Mouse (Mus musculus): ENCODE measurements at regions not wholly inside any gene's neighbourhood (a gene's known extent, or its start where the extent isn't known, plus 50 kb on each side); places are given as distances from the start of the nearest gene placed in this dataset.

GRCm38 (mm10) chr3:119498711-119499110, 285.6 kb downstream of the Ptbp2 start:
- Histone ChIP-seq H3K9me3 (no peaks in the 10 kb centered on the region), H3K27ac (no peak overlapping the region; the same call in 1 of the 2 replicates), H3K27me3 (ENCODE audit: insufficient read depth, poor library complexity, severe bottlenecking) (no peaks in the 10 kb centered on the region), H3K4me3 (0 out of 2 replicates have a peak overlapping the region, but pooled peaks have one; percentile 19), H3K36me3 (no peaks in the 10 kb centered on the region), H3K4me1 (no peaks in the 10 kb centered on the region; the same call in 1 of the 2 replicates)
- 45% methylated on average over 20 of the region's 20 CpGs for WGBS
- no peak for DNase-seq (ENCODE audit: low spot score)

GRCm38 (mm10) chr3:119497880-119498279, 286.4 kb downstream of the Ptbp2 start:
- Histone ChIP-seq H3K27me3 (ENCODE audit: insufficient read depth, poor library complexity, severe bottlenecking) (no peaks in the 10 kb centered on the region), H3K36me3 (no peaks in the 10 kb centered on the region), H3K9me3 (no peaks in the 10 kb centered on the region), H3K4me1 (no peaks in the 10 kb centered on the region; the same call in 1 of the 2 replicates), H3K4me3 (no peak overlapping the region), H3K27ac (no peak overlapping the region)
- 77% methylated on average over 7 of the region's 7 CpGs for WGBS
- no peak for DNase-seq (ENCODE audit: low spot score)

- Histone ChIP-seq H3K4me1 (no peaks in the 10 kb centered on the region; the same call in 1 of the 2 replicates), H3K4me3 (no peak overlapping the region), H3K36me3 (no peaks in the 10 kb centered on the region), H3K27me3 (ENCODE audit: insufficient read depth, poor library complexity, severe bottlenecking) (no peaks in the 10 kb centered on the region), H3K9me3 (no peaks in the 10 kb centered on the region), H3K27ac (no peak overlapping the region)
- no peak for DNase-seq (ENCODE audit: low spot score)
- 96% methylated on average over 5 of the region's 5 CpGs for WGBS
Observed at GRCm38 (mm10) chr3:119494580-119494979, 289.7 kb downstream of the Ptbp2 start.

GRCm38 (mm10) chr3:119492627-119493026, 291.6 kb downstream of the Ptbp2 start:
- 67% methylated on average over 1 of the region's 1 CpGs for WGBS
- H3K36me3 ChIP-seq, result no peaks in the 10 kb centered on the region
- no peak overlapping the region for H3K27ac ChIP-seq
- no peak overlapping the region for H3K4me3 ChIP-seq
- H3K4me1 ChIP-seq, result no peaks in the 10 kb centered on the region
- DNase-seq (ENCODE audit: low spot score), result no peak
- H3K27me3 ChIP-seq (ENCODE audit: insufficient read depth, poor library complexity, severe bottlenecking), result no peaks in the 10 kb centered on the region
- no peaks in the 10 kb centered on the region for H3K9me3 ChIP-seq

GRCm38 (mm10) chr3:119489336-119489735, 294.9 kb downstream of the Ptbp2 start:
- H3K4me3 ChIP-seq, result no peak overlapping the region
- no peaks in the 10 kb centered on the region for H3K27me3 ChIP-seq (ENCODE audit: insufficient read depth, poor library complexity, severe bottlenecking)
- H3K27ac ChIP-seq, result no peak overlapping the region
- H3K9me3 ChIP-seq, result no peaks in the 10 kb centered on the region; the same call in 1 of the 2 replicates
- no peaks in the 10 kb centered on the region for H3K4me1 ChIP-seq
- DNase-seq (ENCODE audit: low spot score), result no peak
- H3K36me3 ChIP-seq, result no peaks in the 10 kb centered on the region

All from heart, embryonic 10.5 days (tissue).